Mouse (Mus musculus): Measurements from ENCODE around the gene Gps1. TPM values are rescaled to one million over a fixed set of nuclear protein-coding genes. Genes with fewer than 3 reads are reported as not detected.
"Not testable (repeated sequence)": the region's sequence is repeated elsewhere in the genome, so short reads cannot be mapped to it uniquely, and the experiment has no call there.

Gps1 gene
- polyA plus RNA-seq, 1 experiment from 2014 or later: 70.9 TPM

- H3K4me2 ChIP-seq (replicated peaks; ENCODE audit: low read depth): peak overlapping the region; percentile 90
- no peaks in the 10 kb centered on the region for H3K27me3 ChIP-seq (replicated peaks; ENCODE audit: control insufficient read depth, insufficient read depth, low read length)
- no peaks in the 10 kb centered on the region for H3K9me3 ChIP-seq (ENCODE audit: control insufficient read depth)
- no peak for ATAC-seq
- H3K4me1 ChIP-seq (replicated peaks; ENCODE audit: control insufficient read depth, insufficient read depth, low read length): 0 out of 2 replicates have a peak, but pooled peaks cover 2% of the 10 kb centered on the region
- WGBS: under 1% methylated on average over 42 of the region's 42 CpGs
- H3K4me3 ChIP-seq (ENCODE audit: low read depth, low read length): peak overlapping the region; percentile 75
- H3K36me3 ChIP-seq (ENCODE audit: control insufficient read depth, insufficient read depth): peaks cover 42% of the 10 kb centered on the region
- peak overlapping the region; percentile 87 for H3K9ac ChIP-seq (ENCODE audit: low read depth, low read length)
- no peak for TF ChIP-seq CTCF (IDR thresholded peaks at IDR 0.05; ENCODE audit: low read depth)
- H3K27ac ChIP-seq (ENCODE audit: low read depth, low read length): peak overlapping the region; percentile 68
These were observed 527 bp upstream of the Gps1 start for GRCm38 (mm10) chr11:120783426-120784063.

- peak overlapping the region; percentile 90 for H3K4me2 ChIP-seq (replicated peaks; ENCODE audit: low read depth)
- H3K4me3 ChIP-seq (ENCODE audit: low read depth, low read length): peak overlapping the region; percentile 75
- H3K36me3 ChIP-seq (ENCODE audit: control insufficient read depth, insufficient read depth): peaks cover 54% of the 10 kb centered on the region
- TF ChIP-seq CTCF (IDR thresholded peaks at IDR 0.05; ENCODE audit: low read depth): no peak
- no peak overlapping the region for H3K27ac ChIP-seq (ENCODE audit: low read depth, low read length)
- 0 out of 2 replicates have a peak, but pooled peaks cover 2% of the 10 kb centered on the region for H3K4me1 ChIP-seq (replicated peaks; ENCODE audit: control insufficient read depth, insufficient read depth, low read length)
- no peak for ATAC-seq
- no peaks in the 10 kb centered on the region for H3K9me3 ChIP-seq (ENCODE audit: control insufficient read depth)
- H3K9ac ChIP-seq (ENCODE audit: low read depth, low read length): peak overlapping the region; percentile 87
- no peaks in the 10 kb centered on the region for H3K27me3 ChIP-seq (replicated peaks; ENCODE audit: control insufficient read depth, insufficient read depth, low read length)
- 34% methylated on average over 9 of the region's 9 CpGs for WGBS
These were observed 1.1 kb downstream of the Gps1 start for GRCm38 (mm10) chr11:120785145-120785544.

- H3K9ac ChIP-seq (ENCODE audit: low read depth, low read length); H3K4me3 ChIP-seq (ENCODE audit: low read depth, low read length); ATAC-seq; H3K9me3 ChIP-seq (ENCODE audit: control insufficient read depth); H3K27me3 ChIP-seq (replicated peaks; ENCODE audit: control insufficient read depth, insufficient read depth, low read length); H3K4me2 ChIP-seq (replicated peaks; ENCODE audit: low read depth); H3K27ac ChIP-seq (ENCODE audit: low read depth, low read length); H3K4me1 ChIP-seq (replicated peaks; ENCODE audit: control insufficient read depth, insufficient read depth, low read length): not testable (repeated sequence)
- WGBS: 92% methylated on average over 9 of the region's 10 CpGs
- H3K36me3 ChIP-seq (ENCODE audit: control insufficient read depth, insufficient read depth): peaks cover 70% of the 10 kb centered on the region
These were observed 4.4 kb downstream of the Gps1 start for GRCm38 (mm10) chr11:120788460-120788859.

GRCm38 (mm10) chr11:120789355-120789754 lies 5.3 kb downstream of the Gps1 start:
- Histone ChIP-seq H3K4me3 (ENCODE audit: low read depth, low read length) (no peak overlapping the region), H3K9me3 (ENCODE audit: control insufficient read depth) (no peaks in the 10 kb centered on the region), H3K27ac (ENCODE audit: low read depth, low read length) (no peak overlapping the region), H3K4me2 (replicated peaks; ENCODE audit: low read depth) (no peak overlapping the region), H3K9ac (ENCODE audit: low read depth, low read length) (no peak overlapping the region), H3K4me1 (replicated peaks; ENCODE audit: control insufficient read depth, insufficient read depth, low read length) (0 out of 2 replicates have a peak, but pooled peaks cover 2% of the 10 kb centered on the region), H3K36me3 (ENCODE audit: control insufficient read depth, insufficient read depth) (peaks cover 73% of the 10 kb centered on the region), H3K27me3 (replicated peaks; ENCODE audit: control insufficient read depth, insufficient read depth, low read length) (no peaks in the 10 kb centered on the region)
- ATAC-seq: no peak
- 83% methylated on average over 4 of the region's 4 CpGs for WGBS
- TF ChIP-seq CTCF (IDR thresholded peaks at IDR 0.05; ENCODE audit: low read depth): no peak

GRCm38 (mm10) chr11:120789810-120790209 lies 5.7 kb downstream of the Gps1 start:
- Histone ChIP-seq H3K27ac (ENCODE audit: low read depth, low read length) (no peak overlapping the region), H3K9me3 (ENCODE audit: control insufficient read depth) (no peaks in the 10 kb centered on the region), H3K27me3 (replicated peaks; ENCODE audit: control insufficient read depth, insufficient read depth, low read length) (no peaks in the 10 kb centered on the region), H3K9ac (ENCODE audit: low read depth, low read length) (no peak overlapping the region), H3K36me3 (ENCODE audit: control insufficient read depth, insufficient read depth) (peaks cover 73% of the 10 kb centered on the region), H3K4me2 (replicated peaks; ENCODE audit: low read depth) (no peak overlapping the region), H3K4me1 (replicated peaks; ENCODE audit: control insufficient read depth, insufficient read depth, low read length) (0 out of 2 replicates have a peak, but pooled peaks cover 2% of the 10 kb centered on the region), H3K4me3 (ENCODE audit: low read depth, low read length) (no peak overlapping the region)
- 78% methylated on average over 3 of the region's 3 CpGs for WGBS
- peak; percentile 28; the same call in 1 of the 2 replicates for TF ChIP-seq CTCF (IDR thresholded peaks at IDR 0.05; ENCODE audit: low read depth)
- ATAC-seq: no peak

GRCm38 (mm10) chr11:120792652-120793051 lies 8.6 kb downstream of the Gps1 start:
- Histone ChIP-seq H3K4me3 (ENCODE audit: low read depth, low read length) (no peak overlapping the region), H3K27ac (ENCODE audit: low read depth, low read length) (no peak overlapping the region), H3K9me3 (ENCODE audit: control insufficient read depth) (no peaks in the 10 kb centered on the region), H3K4me1 (replicated peaks; ENCODE audit: control insufficient read depth, insufficient read depth, low read length) (peaks cover 5% of the 10 kb centered on the region; the same call in 1 of the 2 replicates), H3K36me3 (ENCODE audit: control insufficient read depth, insufficient read depth) (peaks cover 57% of the 10 kb centered on the region), H3K4me2 (replicated peaks; ENCODE audit: low read depth) (no peak overlapping the region), H3K9ac (ENCODE audit: low read depth, low read length) (no peak overlapping the region), H3K27me3 (replicated peaks; ENCODE audit: control insufficient read depth, insufficient read depth, low read length) (no peaks in the 10 kb centered on the region)
- WGBS: 88% methylated on average over 9 of the region's 9 CpGs
- no peak for ATAC-seq
- TF ChIP-seq CTCF (IDR thresholded peaks at IDR 0.05; ENCODE audit: low read depth): no peak
